Mouse (Mus musculus) MN1 (cell line): ENCODE measurements around the gene C5ar2.
"Not testable (repeated sequence)": the region's sequence is repeated elsewhere in the genome, so short reads cannot be mapped to it uniquely, and the experiment has no call there.

ENCODE experiments used
- DNase-seq: peaks from one replicate; pipeline ENCODE4 v3.0.0-alpha.2; 2016; ENCODE audit warnings: low spot score

The C5ar2 gene

DNA sequence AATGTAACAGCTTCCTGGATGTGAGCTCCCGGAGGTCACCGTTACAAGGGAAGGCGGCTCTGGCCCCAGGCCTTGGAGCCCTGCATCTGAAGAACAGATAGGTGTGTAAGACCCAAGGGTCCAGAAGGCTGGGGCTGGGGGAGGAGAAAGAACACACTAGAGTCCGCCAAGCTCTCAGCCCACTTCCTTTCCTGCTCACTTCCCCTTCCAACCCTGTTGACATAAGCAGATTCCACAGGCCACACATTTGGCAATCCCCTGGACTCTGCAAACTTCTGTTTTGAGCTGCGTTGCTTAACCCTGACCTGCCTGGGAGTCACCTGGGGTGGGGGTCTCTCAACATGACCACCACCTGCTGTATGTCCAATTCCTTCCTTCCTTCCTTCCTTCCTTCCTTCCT is at the start of gene C5ar2:
C5ar2 (minus strand) TSS at position 88 of the 400 bp plus-strand sequence.
- no peak for DNase-seq

GRCm38 (mm10) chr7:16287791-16288190 is 43.8 kb upstream of the C5ar2 start:
- no peak for DNase-seq

DNA sequence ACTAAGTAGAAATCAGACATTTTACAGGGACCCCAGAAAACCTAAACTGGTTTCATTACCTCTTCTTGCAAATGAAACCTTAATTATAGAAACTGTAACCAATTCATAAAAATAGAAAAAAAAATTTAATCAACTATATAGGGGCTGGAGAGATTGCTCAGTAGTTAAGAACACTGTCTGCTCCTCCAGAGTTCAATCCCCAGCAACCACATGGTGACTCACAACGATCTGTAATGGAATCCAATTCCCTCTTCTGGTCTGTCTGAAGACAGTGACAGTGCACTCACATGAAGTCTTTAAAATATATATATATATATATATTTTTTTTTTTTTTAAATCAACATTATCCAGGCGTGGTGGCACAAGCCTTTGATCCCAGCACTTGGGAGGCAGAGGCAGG is 43.1 kb upstream of the C5ar2 start:
- peak; percentile 39 for DNase-seq

- DNase-seq, result peak; percentile 98
Measured at GRCm38 (mm10) chr7:16286026-16286961, 42.3 kb upstream of the C5ar2 start, which contains the start of gene Ccdc9. Gene Ccdc9 (minus strand): TSS chr7:16286795.

DNA sequence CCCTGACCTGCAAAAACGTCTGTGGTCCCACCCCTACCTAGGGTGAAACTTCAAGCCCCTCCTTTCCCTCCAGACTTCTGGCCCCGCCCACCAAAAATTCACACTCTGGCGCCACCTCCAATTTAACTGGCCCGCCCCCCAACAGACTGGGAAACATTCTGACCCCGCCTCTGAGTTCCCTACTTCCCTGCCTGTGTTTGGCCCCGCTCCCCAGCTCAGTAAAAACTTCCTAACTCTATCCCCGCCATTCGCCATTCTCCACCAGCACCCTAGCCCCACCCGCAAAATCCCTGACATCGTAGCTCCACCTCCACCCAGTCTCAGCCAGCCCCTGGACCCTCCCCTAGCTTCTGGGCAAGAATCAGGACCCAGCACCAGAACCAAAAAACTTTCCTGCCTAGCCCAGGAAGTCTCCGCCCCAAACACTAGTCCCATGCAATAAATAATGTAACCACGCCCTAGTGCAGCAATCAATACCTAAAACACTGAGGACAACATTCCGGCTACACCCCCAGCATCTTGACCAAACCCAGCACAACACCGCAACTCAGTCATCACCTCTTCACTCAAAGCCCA is 41.6 kb upstream of the C5ar2 start:
- DNase-seq, result no peak

DNA sequence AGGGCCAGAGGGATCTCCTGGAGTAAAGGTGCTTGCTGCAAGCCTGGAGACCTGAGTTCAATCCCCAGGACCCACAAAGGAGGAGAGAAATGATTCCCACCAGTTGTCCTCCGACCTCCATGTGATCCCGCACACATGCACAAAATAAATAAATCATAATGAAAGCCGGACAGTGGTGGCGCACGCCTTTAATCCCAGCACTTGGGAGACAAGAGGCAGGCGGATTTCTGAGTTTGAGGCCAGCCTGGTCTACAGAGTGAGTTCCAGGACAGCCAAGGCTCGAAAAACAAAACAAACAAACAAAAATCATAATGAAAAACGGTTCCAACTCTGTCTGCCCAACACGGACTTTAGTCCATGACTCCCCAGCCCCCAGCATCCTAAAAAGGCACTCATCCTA is 41.0 kb upstream of the C5ar2 start:
- no peak for DNase-seq

GRCm38 (mm10) chr7:16284001-16284400 is 40.0 kb upstream of the C5ar2 start:
- DNase-seq, result no peak

DNA sequence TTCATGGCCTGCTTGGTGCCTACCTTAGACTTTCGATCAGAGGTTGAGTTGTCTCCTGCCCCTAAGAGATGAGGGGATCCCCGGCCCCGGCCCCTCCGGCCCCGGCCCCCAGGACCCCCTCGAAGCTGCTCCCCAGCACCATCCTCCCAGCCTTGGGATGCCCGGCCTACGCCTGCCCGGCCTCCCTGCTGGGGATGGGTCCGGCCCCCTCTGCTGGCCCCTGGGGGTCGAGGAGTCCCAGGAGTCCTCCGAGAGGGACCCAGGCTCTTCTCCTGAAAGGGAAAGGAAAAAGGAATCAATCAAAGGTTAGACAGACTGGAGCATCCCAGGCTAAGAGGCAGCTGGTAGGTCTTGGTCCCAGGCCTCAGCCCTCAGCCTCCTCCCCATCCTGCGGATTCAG is 38.4 kb upstream of the C5ar2 start:
- no peak for DNase-seq

DNA sequence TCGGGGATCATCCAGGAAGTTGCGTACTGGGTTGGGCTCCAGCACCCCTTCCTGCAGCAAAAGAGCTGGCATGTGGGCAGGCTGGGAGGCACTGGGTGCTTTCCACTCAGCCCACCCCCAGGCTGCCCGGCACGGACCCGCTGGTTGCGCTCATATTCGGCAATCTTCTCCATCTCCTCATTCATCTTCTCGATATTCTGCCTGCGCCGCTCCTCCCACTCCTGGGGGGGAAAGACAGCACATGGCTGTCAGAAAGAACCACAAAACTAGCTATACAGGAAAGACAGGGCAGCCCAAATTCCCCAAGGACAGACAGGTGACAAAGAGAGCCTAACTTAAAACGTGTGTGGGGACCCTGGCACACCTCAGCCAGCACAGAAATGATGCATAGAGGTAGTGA is 36.8 kb upstream of the C5ar2 start:
- no peak for DNase-seq

DNA sequence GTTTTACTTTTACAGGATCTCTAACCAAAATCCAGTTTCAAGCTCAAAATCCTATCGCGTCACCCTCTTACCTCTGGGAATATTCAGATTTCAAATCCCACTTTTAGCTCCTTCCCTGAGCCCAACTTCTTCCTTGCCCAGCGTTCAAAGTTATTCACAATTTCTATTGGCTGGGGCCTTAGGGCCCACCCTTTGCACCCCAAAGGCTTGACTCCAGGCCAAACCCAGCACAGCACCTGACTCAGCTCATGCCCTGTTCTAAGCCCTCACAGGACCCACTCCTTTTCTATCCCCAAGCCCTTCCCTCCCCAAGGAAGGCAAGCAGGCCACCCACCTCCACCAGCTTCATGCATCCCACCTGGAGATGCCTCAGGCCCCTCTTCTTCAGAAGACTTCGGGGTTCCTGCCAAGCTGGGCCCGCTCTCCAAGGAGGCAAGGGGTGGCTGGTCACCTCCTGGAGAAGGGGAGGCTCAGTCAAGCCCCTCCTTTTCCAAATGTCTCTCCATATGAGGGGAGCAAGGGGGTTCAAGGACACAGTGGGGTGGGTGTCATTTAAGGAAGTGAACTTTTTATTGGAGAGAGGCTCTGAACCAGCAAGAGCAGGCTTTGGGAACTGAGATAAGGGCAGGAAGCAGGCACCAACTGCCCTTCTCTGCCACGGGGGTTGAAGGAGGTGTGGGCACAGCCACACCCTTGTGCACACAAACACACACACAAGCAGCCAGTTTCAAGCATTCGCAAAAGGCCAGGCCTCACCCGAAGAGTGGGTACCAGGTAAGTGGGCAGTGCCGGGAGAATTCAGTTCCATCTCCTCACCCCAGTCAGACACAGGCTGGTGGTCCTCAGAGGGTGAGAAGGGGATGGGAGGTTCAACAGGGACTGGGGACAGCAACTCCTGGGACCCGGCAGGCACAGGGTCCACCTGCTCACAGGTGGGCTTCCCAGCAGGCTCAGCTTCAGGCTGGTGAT is 31.3 kb upstream of the C5ar2 start:
- no peak for DNase-seq

GRCm38 (mm10) chr7:16273766-16274140 is 29.8 kb upstream of the C5ar2 start:
- no peak for DNase-seq

GRCm38 (mm10) chr7:16273081-16273765 is 29.3 kb upstream of the C5ar2 start, which contains the start of gene Inafm1:
Gene Inafm1 (minus strand): TSS chr7:16273617.
- peak; percentile 88 for DNase-seq

DNA sequence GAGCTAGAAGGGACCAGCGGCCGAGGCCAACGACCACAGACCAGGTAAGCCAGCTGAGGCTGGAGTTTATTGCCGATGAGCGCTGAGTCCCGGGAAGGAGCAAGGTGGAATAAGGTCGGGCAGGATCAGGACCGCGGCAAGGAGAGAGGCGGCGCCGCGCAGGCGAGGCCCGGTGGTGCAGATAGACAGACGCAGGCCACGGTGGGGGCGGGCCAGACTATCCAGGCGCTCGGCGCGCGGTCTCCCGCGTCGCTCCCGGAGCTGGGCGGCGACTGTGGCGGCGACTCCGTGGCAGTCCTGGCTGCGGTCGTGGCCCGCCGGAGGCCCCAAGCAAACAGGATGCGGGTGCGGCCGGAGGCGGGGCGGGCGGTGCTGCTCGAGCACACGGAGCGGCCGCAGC is 28.7 kb upstream of the C5ar2 start:
- peak; percentile 75 for DNase-seq

DNA sequence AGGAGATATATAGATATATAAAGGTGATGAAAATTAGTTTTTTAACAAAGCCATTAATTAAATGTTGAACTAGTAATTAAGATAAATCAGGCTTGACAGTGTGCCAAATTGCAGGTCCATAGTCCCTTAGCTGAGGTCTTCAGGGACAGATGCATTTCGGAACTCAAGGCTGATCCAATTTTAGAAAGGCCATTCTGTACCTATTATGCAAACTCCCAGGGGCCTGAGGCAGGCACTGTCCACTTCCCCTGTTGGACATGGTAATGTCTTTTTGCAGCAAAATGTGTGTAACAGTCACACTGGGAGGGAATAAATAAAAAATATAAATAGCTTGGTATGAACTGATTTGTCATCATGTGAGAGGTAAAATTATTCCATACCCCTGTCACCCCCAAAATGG is 27.2 kb upstream of the C5ar2 start:
- no peak for DNase-seq

GRCm38 (mm10) chr7:16266593-16266992 is 22.6 kb upstream of the C5ar2 start:
- DNase-seq, result not testable (repeated sequence)

- DNase-seq, result no peak
Measured at GRCm38 (mm10) chr7:16265856-16266255, 21.9 kb upstream of the C5ar2 start.

DNA sequence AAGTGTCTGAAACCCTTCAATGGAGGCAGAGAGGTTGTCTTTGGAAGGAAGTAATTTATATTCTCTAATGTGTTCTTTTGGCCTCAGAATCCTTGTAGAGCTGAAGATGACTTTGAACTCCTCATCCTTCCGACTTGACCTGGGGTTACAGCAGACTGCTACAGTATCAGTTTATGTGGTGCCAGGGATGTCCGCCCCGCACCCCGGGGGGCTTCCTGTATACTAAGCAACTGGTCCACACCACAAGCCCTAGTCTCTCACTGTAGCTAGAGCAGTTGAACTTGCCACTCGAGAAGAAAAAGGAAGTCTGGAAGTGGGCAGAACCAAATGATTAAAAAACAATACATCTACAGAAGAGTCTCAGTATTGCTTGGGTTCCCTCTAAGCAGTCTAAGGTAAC is 19.9 kb upstream of the C5ar2 start:
- no peak for DNase-seq

DNA sequence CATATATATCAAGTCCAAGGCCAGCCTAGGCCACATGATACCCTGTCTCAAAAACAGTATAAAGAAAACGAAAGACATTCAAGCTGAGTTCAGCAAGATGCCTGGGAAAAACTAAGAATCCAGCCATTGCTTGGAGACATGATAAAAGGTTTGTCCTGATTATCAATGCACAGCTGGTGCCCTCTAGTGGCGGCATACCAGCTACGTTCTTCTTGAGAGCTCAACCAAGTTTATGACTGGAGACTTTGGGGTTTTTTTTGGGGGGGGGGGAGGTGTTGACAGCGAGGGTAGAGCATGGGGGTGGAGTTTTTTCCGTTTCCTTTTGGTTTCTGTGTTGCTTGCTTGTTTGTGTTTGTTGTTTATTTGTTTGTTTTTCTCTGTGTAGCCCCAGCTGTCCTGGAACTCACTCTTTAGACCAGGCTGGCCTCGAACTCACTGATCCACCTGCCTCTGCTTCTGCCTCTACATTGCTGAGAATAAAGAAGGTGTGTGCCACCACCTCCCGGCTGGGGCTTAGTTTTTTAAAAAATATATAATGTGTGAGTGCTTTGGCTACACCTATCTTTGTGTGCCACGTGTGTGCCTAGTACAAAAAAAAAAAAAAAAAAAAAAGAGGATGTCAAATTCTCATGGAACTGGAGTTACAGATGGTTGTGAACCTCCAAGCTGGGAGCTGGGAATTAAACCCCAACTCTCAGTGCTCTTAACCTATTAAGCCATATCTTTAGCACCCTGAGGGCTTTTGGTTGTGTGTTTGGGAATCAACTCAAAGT is 19.2 kb upstream of the C5ar2 start:
- peak; percentile 80 for DNase-seq

- no peak for DNase-seq
Measured at GRCm38 (mm10) chr7:16261097-16261496, 17.1 kb upstream of the C5ar2 start.

DNA sequence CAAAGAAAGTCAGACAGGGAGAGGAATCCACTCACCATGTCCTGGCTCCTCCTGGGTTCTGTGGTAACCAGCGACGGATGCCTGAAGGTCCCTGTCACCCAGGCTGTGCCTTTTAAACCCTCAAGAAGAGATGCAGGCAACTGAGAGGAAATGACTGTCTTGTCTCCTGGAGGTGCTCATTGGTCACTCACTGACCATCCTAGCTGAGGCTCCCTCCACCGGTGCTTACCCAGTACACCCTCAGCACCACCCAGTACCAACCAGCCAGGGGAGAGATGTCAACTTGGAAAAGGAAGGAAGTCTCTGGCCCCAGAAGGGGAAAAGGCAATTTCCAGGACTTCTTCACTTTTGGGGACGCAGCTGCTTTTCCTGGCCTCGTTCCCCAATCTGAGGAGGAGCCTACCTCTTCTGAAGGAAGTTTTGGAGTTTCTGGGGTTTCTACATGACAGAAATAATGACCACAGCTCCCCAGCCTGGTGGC is 15.2 kb upstream of the C5ar2 start, which contains the start of gene C5ar1:
C5ar1 (minus strand) TSS at position 431 of the 481 bp plus-strand sequence.
- no peak for DNase-seq

DNA sequence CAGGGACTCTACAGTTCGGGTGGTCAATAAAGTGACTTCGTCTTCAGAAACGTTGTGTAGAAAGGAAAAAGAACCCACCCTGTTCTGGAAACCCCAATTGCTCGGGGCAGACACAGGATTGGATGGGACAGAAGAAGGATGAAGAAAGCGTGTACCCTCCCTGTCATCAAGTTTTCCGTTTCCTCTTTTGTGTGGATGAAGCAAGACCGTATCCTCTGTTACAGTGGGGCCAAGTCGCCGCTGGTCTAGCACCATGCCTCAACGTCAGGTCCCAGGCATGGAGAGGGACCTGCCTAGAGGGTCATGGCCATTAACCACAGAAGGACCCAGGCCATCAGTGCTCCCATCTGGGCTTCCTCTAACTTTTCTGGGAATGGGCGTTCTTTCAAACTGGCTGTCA is 13.9 kb upstream of the C5ar2 start:
- no peak for DNase-seq
